Mouse (Mus musculus): ENCODE data around the gene Llgl2. TPM values are rescaled to one million over a fixed set of nuclear protein-coding genes. Genes with fewer than 3 reads are reported as not detected.

Gene Llgl2
- polyA plus RNA-seq, 1 experiment from 2014 or later = 0.80 TPM

GRCm38 (mm10) chr11:115857936-115858335 lies 34.1 kb downstream of the Llgl2 start:
- Histone ChIP-seq H3K4me3 (ENCODE audit: inconsistent target) (no peak overlapping the region), H3K27ac (no peak overlapping the region), H3K36me3 (ENCODE audit: inconsistent target) (no peaks in the 10 kb centered on the region), H3K79me2 (ENCODE audit: inconsistent target) (no peaks in the 10 kb centered on the region)
- WGBS (ENCODE audit: missing documents) = 83% methylated on average over 12 of the region's 13 CpGs

DNA sequence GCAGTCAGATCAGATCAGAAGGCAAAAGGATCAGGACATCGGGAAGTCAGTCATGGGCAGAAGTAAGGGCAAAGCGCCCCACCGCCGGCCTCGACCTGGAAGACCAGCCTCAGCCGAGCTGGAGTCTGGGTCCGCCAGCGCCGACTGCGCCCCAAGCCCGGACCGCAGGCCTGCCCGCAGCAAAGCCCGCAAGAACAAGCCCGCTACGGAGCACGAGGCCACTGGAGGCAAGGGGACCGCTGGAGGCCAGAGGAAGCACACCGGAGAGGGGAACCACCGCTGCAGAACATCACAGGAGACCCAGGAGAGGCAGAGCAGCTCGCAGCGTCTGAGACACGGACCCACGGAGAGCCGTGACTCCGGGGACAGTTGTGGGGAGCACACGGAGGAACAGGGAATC lies 34.5 kb downstream of the Llgl2 start, which contains the start of gene Myo15b:
TSS of gene Myo15b (plus strand) at position 53 of the 400 bp plus-strand sequence.
- Histone ChIP-seq H3K79me2 (ENCODE audit: inconsistent target) (no peaks in the 10 kb centered on the region), H3K4me3 (ENCODE audit: inconsistent target) (no peak within 1 kb of the TSS), H3K27ac (no peak within 1 kb of the TSS), H3K36me3 (ENCODE audit: inconsistent target) (no peaks in the 10 kb centered on the region)
- WGBS (ENCODE audit: missing documents) = 12% methylated on average over 27 of the region's 27 CpGs

- 2% methylated on average over 73 of the region's 75 CpGs for WGBS (ENCODE audit: missing documents)
These were observed 35.5 kb downstream of the Llgl2 start for GRCm38 (mm10) chr11:115859143-115859945.

DNA sequence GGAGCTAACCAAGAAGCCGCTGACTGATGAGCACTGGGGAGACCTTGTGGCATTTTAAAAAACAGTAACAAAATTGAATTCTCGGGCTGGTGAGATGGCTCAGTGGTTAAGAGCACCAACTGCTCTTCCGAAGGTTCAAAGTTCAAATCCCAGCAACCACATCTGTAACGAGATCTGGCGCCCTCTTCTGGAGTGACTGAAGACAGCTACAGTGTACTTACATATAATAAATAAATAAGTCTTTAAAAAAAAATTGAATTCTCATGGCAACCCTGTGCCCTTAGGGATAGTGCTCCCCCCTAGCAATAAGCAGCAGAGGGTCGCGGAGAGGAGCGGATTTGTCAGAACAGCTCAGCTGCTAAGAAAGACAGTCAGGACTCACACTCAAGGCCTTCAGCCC lies 40.0 kb downstream of the Llgl2 start:
- Histone ChIP-seq H3K79me2 (ENCODE audit: inconsistent target) (no peaks in the 10 kb centered on the region), H3K36me3 (ENCODE audit: inconsistent target) (no peaks in the 10 kb centered on the region), H3K4me3 (ENCODE audit: inconsistent target) (no peak overlapping the region), H3K27ac (no peak overlapping the region)
- 81% methylated on average over 8 of the region's 8 CpGs for WGBS (ENCODE audit: missing documents)

More at GRCm38 (mm10) chr11:115859143-115859945, 35.5 kb downstream of the Llgl2 start:
- no peak overlapping the region for H3K4me3 ChIP-seq (ENCODE audit: inconsistent target)
- no peak overlapping the region for H3K27ac ChIP-seq
- no peaks in the 10 kb centered on the region for H3K79me2 ChIP-seq (ENCODE audit: inconsistent target)
- no peaks in the 10 kb centered on the region for H3K36me3 ChIP-seq (ENCODE audit: inconsistent target)

DNA sequence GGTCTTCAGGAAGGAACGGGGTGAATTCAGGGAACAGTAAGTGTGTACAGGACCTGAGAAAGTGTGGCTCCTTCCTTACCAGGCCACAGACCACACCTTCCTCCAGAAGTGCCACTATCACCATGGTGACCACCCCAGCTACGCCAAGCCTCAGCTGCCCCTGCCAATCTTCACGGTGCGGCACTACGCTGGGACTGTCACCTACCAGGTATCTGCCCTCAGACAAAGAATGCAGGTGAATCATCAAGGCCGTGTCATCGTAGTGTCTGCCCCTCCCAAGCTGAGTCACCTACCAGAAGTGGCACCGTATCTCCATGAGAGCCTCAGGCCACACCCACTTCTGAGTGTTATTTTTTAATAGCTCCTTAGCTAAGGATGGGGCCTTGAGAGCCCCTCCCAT lies 45.5 kb downstream of the Llgl2 start:
- Histone ChIP-seq H3K79me2 (ENCODE audit: inconsistent target) (no peaks in the 10 kb centered on the region), H3K4me3 (ENCODE audit: inconsistent target) (no peak overlapping the region), H3K36me3 (ENCODE audit: inconsistent target) (no peaks in the 10 kb centered on the region), H3K27ac (no peak overlapping the region)
- WGBS (ENCODE audit: missing documents) = 16% methylated on average over 8 of the region's 8 CpGs

- Histone ChIP-seq H3K79me2 (ENCODE audit: inconsistent target) (no peaks in the 10 kb centered on the region), H3K27ac (no peak overlapping the region), H3K4me3 (ENCODE audit: inconsistent target) (no peak overlapping the region), H3K36me3 (ENCODE audit: inconsistent target) (no peaks in the 10 kb centered on the region)
- WGBS (ENCODE audit: missing documents) = 89% methylated on average over 4 of the region's 4 CpGs
These were observed 48.6 kb downstream of the Llgl2 start for GRCm38 (mm10) chr11:115872437-115872836.

DNA sequence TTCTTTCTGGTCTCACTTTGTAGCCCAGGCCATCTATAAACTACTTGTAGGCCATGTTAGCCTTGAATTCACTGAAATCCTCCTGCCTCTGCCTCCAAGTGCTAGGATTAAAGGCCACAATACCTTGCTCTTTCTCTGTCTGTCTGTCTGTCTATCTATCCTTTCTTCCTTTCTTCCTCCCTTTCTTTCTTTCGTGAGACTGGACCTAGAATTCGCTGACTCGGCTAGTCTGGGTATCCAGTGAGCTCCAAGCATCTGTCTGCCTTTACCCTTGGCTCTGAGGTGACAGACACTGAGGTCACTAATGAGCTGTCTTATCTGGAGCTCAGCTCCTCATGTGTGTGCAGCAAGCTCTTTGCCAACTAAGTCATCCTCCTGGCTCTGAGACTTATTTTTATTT lies 52.1 kb downstream of the Llgl2 start:
- no peaks in the 10 kb centered on the region for H3K36me3 ChIP-seq (ENCODE audit: inconsistent target)
- no peaks in the 10 kb centered on the region for H3K79me2 ChIP-seq (ENCODE audit: inconsistent target)
- no peak overlapping the region for H3K4me3 ChIP-seq (ENCODE audit: inconsistent target)
- H3K27ac ChIP-seq = no peak overlapping the region
- WGBS (ENCODE audit: missing documents) = 100% methylated on average over 3 of the region's 3 CpGs

DNA sequence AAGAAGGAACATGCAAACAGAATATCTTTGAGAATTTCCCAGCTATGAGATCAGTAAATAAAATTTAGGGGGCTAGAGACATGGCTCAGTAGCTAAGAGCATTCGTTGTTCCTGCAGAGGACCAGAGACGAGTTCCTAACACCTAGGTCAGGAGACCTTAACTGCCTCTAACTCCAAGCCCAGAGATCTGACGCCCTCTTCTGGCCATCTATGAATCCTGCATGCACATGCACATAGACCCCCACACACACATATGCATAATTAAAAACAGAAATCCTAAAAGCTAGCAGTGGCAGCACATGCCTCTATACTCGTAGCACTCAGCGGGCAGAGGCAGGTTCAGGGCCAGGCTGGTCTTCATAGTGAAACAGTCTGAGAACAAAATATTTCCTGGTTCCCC lies 52.6 kb downstream of the Llgl2 start:
- H3K27ac ChIP-seq = no peak overlapping the region
- 87% methylated on average over 5 of the region's 5 CpGs for WGBS (ENCODE audit: missing documents)

GRCm38 (mm10) chr11:115877174-115877755 lies 53.4 kb downstream of the Llgl2 start:
- 43% methylated on average over 6 of the region's 6 CpGs for WGBS (ENCODE audit: missing documents)
- Histone ChIP-seq H3K79me2 (ENCODE audit: inconsistent target) (no peaks in the 10 kb centered on the region), H3K4me3 (ENCODE audit: inconsistent target) (no peak overlapping the region), H3K27ac (no peak overlapping the region), H3K36me3 (ENCODE audit: inconsistent target) (no peaks in the 10 kb centered on the region)

More for the DNA sequence above, 52.6 kb downstream of the Llgl2 start:
- Histone ChIP-seq H3K4me3 (ENCODE audit: inconsistent target) (no peak overlapping the region), H3K79me2 (ENCODE audit: inconsistent target) (no peaks in the 10 kb centered on the region), H3K36me3 (ENCODE audit: inconsistent target) (no peaks in the 10 kb centered on the region)

DNA sequence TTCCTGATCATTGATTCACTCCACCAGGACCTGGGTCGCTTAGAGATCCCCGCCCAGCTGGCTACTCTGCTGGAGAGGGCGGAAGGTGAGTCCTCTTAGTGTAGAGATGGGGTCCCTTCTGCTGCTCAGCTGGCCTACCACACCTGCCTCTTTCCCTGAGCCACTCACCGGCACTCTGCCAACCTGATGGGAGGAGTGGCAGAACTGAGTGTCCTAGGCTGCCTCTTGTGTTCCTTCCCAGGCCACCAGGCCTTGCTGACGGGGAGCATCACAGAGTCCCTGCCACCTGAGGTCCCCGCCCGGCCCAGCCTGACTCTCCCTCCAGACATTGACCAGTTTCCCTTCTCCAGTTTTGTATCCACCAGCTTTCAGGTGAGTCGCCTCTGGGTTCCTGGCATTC lies 54.2 kb downstream of the Llgl2 start:
- WGBS (ENCODE audit: missing documents) = 96% methylated on average over 8 of the region's 8 CpGs
- Histone ChIP-seq H3K27ac (no peak overlapping the region), H3K79me2 (ENCODE audit: inconsistent target) (no peaks in the 10 kb centered on the region), H3K4me3 (ENCODE audit: inconsistent target) (no peak overlapping the region), H3K36me3 (ENCODE audit: inconsistent target) (no peaks in the 10 kb centered on the region)

DNA sequence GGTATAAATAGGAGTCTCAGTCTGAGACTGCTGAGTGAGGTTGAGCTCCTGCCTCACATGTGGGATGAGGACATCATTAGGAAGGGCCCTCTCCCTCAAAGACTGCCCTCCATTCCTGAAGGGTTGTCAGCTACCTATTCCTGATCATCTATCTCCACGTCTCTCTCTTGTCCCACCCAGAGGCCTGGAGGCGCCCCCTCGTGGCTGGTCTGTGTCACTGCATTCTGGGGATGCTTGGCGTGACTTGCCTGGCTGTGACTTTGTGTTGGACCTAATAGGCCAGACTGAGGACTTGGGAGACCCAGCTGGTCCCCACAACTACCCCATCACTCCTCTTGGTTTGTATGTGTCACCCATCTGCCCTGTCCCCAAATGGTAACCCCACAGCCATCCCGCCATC lies 57.2 kb downstream of the Llgl2 start:
- Histone ChIP-seq H3K36me3 (ENCODE audit: inconsistent target) (no peaks in the 10 kb centered on the region), H3K27ac (no peak overlapping the region), H3K79me2 (ENCODE audit: inconsistent target) (no peaks in the 10 kb centered on the region), H3K4me3 (ENCODE audit: inconsistent target) (no peak overlapping the region)
- WGBS (ENCODE audit: missing documents) = 28% methylated on average over 5 of the region's 5 CpGs

GRCm38 (mm10) chr11:115883251-115883650 lies 59.4 kb downstream of the Llgl2 start:
- H3K4me3 ChIP-seq (ENCODE audit: inconsistent target) = no peak overlapping the region
- no peaks in the 10 kb centered on the region for H3K79me2 ChIP-seq (ENCODE audit: inconsistent target)
- no peaks in the 10 kb centered on the region for H3K36me3 ChIP-seq (ENCODE audit: inconsistent target)
- 73% methylated on average over 14 of the region's 17 CpGs for WGBS (ENCODE audit: missing documents)
- no peak overlapping the region for H3K27ac ChIP-seq

DNA sequence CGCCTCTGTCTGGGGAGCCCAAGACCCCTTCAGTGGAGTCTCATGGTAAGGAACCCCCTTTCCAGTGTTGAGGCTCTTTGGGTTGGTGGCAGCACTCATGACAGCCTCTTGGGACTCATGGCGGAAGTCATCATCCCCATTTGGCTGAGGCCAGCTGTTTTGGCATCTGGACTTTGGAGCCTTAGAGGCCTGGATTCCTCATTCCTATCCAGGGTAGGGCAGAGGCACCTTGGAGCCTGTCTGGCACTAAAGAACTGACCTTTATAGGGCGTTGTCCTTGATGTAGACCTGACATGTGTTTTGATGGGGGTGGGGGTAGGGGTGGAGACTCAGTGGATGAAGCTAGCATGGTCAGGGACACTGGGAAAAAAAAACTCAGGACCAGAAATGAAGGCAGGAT lies 60.5 kb downstream of the Llgl2 start:
- no peaks in the 10 kb centered on the region for H3K36me3 ChIP-seq (ENCODE audit: inconsistent target)
- H3K79me2 ChIP-seq (ENCODE audit: inconsistent target) = no peaks in the 10 kb centered on the region
- 100% methylated on average over 3 of the region's 3 CpGs for WGBS (ENCODE audit: missing documents)
- no peak overlapping the region for H3K4me3 ChIP-seq (ENCODE audit: inconsistent target)
- H3K27ac ChIP-seq = no peak overlapping the region

GRCm38 (mm10) chr11:115885281-115885680 lies 61.4 kb downstream of the Llgl2 start:
- WGBS (ENCODE audit: missing documents) = 90% methylated on average over 11 of the region's 11 CpGs
- no peak overlapping the region for H3K27ac ChIP-seq
- no peak overlapping the region for H3K4me3 ChIP-seq (ENCODE audit: inconsistent target)
- no peaks in the 10 kb centered on the region for H3K79me2 ChIP-seq (ENCODE audit: inconsistent target)
- H3K36me3 ChIP-seq (ENCODE audit: inconsistent target) = no peaks in the 10 kb centered on the region

DNA sequence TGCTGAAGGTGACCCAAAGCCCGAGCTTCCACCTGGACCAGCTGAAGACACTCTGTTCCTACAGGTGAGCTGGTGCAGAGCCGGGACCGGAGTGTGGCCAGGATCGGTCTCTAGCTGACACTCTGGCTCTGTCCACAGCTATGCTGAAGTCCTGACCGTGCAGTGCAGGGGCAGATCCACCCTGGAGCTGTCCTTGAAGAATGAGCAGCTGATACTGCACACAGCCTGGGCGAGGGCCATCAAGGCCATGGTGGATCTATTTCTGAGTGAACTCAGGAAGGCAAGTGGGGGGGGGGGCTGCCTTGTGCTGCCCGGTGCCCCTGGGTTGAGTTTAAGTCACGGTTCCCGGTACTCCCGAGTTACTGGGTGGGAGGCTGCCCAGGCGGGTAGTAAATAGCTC lies 62.6 kb downstream of the Llgl2 start:
- Histone ChIP-seq H3K4me3 (ENCODE audit: inconsistent target) (no peak overlapping the region), H3K27ac (no peak overlapping the region), H3K36me3 (ENCODE audit: inconsistent target) (no peaks in the 10 kb centered on the region), H3K79me2 (ENCODE audit: inconsistent target) (no peaks in the 10 kb centered on the region)
- WGBS (ENCODE audit: missing documents) = 97% methylated on average over 11 of the region's 11 CpGs
